Mouse (Mus musculus) embryo, embryonic 10 days (tissue): Measurements from ENCODE around the gene Hsd17b13.
"Not testable (repeated sequence)": the region's sequence is repeated elsewhere in the genome, so short reads cannot be mapped to it uniquely, and the experiment has no call there.

Experiments used
- DNase-seq: peaks from one replicate; pipeline ENCODE4 v3.0.0-alpha.2; 2015; ENCODE audit warnings: low spot score

Gene Hsd17b13

GRCm38 (mm10) chr5:103980705-103981560, 3.7 kb upstream of the Hsd17b13 start:
- DNase-seq: no peak

- no peak for DNase-seq
Observed at GRCm38 (mm10) chr5:103977907-103978570, 829 bp upstream of the Hsd17b13 start.

GRCm38 (mm10) chr5:103975736-103976135, 1.5 kb downstream of the Hsd17b13 start:
- no peak for DNase-seq

GRCm38 (mm10) chr5:103972801-103973200, 4.4 kb downstream of the Hsd17b13 start:
- DNase-seq: no peak

- no peak for DNase-seq
Observed at GRCm38 (mm10) chr5:103972379-103972778, 4.8 kb downstream of the Hsd17b13 start.

GRCm38 (mm10) chr5:103971051-103971450, 6.2 kb downstream of the Hsd17b13 start:
- DNase-seq: no peak

GRCm38 (mm10) chr5:103962935-103963429, 14.2 kb downstream of the Hsd17b13 start:
- DNase-seq: no peak

GRCm38 (mm10) chr5:103954638-103955037, 22.6 kb downstream of the Hsd17b13 start:
- DNase-seq: no peak

- DNase-seq: no peak
Observed at GRCm38 (mm10) chr5:103953135-103954083, 23.8 kb downstream of the Hsd17b13 start.

- DNase-seq: not testable (repeated sequence)
Observed at GRCm38 (mm10) chr5:103950138-103950537, 27.1 kb downstream of the Hsd17b13 start.

GRCm38 (mm10) chr5:103943183-103943582, 34.0 kb downstream of the Hsd17b13 start:
- no peak for DNase-seq

- no peak for DNase-seq
Observed at GRCm38 (mm10) chr5:103939856-103940255, 37.4 kb downstream of the Hsd17b13 start.

- no peak for DNase-seq
Observed at GRCm38 (mm10) chr5:103939350-103939652, 37.9 kb downstream of the Hsd17b13 start.

- DNase-seq: peak; percentile 70
Observed at GRCm38 (mm10) chr5:103938547-103939349, 38.5 kb downstream of the Hsd17b13 start.

- DNase-seq: peak; percentile 67
Observed at GRCm38 (mm10) chr5:103936906-103937589, 40.2 kb downstream of the Hsd17b13 start.

GRCm38 (mm10) chr5:103931924-103932323, 45.3 kb downstream of the Hsd17b13 start:
- DNase-seq: not testable (repeated sequence)

- DNase-seq: no peak
Observed at GRCm38 (mm10) chr5:103930511-103930910, 46.7 kb downstream of the Hsd17b13 start.

- DNase-seq: no peak
Observed at GRCm38 (mm10) chr5:103928196-103928550, 49.0 kb downstream of the Hsd17b13 start.

- peak; percentile 94 for DNase-seq
Observed at GRCm38 (mm10) chr5:103927429-103928195, 49.6 kb downstream of the Hsd17b13 start.

GRCm38 (mm10) chr5:103926398-103926797, 50.8 kb downstream of the Hsd17b13 start:
- DNase-seq: peak; percentile 57
